Mouse (Mus musculus) retina, postnatal 7 days (tissue): ENCODE data around the gene Tmem245.

Source experiments
- DNase-seq: peaks from one replicate; pipeline ENCODE4 v3.0.0-alpha.2; 2012; ENCODE audit warnings: low read depth, low spot score

Gene Tmem245

DNA sequence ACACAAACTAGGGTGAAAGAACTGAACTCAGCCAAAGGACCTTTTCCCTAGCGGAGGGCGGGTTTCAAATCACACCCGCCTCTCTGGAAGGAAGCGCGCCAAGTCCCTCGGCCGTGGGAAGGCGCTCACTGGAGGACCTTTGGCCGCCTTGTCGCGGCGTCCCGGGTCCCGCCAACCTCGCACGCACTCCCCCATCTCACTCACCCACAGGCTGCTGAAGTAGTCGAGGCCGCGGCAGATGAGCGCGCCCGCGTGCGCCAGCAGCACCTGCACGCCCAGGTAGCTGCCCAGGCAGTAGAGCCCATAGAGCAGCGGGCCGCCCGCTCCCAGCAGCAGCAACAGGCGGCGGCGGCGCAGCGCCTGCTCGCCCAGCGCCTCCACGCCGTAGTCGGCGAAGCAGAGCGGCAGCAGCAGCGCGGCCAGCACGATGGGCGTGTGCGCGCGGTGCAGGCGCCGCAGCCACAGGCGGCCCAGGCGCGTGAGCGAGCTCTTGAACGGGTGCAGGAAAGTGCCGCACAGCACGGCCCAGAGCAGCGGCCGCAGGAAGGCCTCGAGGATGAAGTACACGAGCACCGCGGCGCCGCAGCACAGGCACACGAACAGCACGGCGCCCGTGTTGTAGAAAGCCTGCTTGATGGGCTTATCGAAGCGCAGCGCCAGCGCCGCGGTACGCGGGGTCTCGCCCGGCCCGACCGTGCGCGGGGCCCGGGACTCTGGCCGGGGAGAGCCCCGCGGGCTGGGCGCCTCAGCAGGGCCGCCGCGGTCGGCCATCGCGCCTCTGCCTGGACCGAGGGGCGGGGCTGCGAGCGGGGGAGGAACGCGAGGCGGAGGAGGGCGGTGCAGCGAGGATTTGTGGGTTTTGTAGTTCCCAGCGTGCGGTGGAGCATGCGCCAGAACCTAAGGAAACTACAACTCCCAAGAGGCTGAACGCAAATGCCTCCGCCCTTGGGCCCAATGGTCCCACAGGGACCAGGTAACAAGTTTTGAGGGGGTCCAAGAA, at the start of gene Tmem245:
Gene Tmem245 (minus strand): TSS at position 797 of the 1,000 bp plus-strand sequence.
- peak; percentile 84 for DNase-seq

DNA sequence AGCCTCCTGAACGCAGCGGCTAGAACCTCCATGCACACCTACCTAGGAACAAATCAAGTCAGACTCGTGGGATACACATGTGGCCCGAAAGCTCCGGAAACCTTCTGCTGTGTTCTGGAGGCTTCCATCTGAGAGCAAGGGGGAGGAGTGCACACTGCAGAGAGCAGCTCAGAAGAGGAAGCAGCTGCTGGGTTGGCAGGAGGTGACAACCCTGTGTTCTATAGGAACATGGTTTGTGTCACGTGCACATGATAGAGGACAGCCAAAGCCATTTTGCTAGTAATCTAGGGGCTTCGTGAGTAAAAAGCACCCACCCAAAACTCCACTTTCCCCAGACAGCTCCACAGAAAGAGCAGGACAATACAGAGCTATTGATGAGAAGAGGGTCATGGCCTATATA, 46.1 kb upstream of the Tmem245 start:
- no peak for DNase-seq

DNA sequence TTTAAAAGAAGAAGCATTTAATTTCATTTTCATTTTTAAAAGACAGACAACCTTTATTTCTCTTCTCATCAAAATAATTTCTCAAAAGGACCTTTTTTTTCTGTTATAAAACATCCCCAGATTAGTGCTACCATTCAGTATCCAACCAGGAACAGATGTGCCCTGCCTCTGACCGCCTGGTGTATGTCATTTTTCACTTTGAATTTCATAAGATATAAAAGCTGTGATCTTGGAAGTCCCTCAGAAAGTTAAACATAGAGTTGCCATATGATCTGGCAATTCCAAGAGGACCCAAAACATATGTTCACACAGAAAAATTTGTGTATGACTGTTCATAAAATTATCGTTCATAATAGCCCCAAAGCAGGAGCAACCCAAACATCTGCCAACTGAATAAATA, 44.7 kb upstream of the Tmem245 start:
- DNase-seq: no peak

DNA sequence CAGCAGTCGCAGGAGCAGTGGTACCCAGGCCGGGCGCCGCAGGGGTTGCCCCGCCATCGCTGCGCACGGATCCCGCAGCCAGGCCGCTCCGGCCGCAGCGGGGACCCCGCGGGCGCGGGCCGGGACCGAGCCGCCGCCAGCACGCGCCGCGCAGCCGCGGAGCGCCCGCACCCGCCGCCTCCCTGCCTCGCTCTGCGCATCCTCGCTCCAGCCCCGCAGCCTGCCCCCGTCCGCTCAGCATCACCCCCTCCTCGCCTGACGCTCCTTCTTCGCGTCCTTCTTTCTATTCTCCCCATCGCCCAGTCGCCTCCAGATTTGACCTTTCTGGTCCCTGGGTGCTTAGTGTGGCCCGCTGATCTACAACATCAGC, 43.0 kb upstream of the Tmem245 start, which contains the start of gene Frrs1l:
Gene Frrs1l (minus strand): TSS at position 177 of the 370 bp plus-strand sequence.
- peak; percentile 6 for DNase-seq

DNA sequence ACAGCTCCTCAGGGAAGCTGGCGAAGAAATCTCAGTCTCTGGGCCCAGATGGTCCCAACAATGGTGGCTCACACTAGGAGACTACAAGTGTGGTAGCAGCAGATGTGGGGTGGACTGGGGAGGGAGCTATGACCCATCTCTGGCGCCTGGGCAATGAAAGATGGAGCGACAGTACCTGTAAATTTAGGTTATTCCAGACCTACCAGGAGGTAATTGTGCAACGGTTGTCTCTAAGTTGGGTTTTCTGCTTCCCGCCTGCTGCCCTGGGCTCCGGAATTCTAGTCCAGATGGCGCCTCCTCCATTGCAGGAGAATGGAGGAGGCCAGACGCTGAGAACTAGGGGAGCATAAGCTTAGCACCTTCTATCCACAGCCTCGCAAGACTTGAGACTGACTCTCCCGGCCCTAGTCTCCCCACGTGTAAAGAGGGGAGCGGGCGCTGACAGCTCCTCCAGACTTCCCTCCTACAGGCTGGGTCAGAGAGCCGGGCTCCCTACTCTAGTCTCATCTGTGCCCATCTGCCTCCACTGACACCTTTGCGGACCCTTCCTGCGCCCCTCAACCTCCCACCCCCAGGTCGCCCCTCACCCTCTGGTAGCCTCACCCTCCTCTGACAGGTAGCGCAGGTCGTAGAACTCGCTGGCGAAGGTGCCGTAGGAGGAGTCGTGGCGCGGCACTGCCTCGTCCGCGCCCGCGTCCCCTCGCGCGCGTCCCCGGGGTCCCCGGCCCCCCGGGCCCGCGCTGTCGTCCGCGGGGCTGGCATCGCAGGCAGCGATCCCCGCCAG, 42.4 kb upstream of the Tmem245 start:
- DNase-seq: peak; percentile 6

DNA sequence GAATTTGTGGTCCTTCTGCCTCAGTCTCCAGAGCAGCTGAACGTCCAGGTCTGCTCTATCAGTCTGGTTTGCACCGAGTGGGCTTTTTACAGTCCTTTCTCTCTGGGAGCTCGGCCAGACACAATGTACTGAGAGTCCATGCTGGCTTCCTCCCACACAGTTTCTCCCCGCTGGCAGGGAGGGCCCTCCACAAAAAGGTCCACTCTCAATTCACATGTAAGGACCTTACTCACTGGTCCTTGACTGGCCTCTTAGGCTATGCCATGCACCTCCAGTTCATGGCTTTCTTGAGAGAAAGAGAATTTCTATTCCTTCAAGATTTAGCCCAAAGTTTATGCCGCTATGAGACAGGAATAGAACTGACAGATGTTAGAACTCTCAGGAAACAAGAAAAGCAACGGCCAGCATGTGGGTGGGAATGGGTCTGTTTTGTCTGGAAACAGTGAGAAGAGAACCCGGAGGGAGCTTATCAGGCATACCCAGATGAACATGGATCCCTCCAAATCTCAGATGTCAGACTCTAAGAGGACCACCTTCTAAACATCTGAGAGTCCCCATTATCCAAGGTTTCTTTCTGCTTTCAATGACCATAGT, 18.4 kb upstream of the Tmem245 start:
- no peak for DNase-seq

DNA sequence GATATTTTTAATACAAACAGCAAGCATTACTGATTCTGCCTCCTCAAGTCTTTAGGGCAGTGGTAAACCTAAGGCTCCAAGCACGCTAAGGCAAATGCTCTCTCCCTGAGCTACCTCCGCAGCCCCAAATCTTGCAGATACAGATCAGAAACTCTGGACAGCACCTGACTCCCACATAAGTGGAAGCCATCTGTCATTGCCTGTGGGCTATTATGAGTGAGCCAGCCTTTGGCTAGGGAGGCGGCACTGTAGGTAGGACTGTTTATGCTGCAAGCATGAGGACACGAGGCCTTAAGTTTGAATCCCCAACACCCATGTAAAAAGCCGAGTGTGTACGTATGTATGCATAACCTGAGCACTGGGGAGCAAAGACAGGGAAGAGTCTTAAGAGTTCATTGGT, 16.4 kb upstream of the Tmem245 start:
- no peak for DNase-seq

DNA sequence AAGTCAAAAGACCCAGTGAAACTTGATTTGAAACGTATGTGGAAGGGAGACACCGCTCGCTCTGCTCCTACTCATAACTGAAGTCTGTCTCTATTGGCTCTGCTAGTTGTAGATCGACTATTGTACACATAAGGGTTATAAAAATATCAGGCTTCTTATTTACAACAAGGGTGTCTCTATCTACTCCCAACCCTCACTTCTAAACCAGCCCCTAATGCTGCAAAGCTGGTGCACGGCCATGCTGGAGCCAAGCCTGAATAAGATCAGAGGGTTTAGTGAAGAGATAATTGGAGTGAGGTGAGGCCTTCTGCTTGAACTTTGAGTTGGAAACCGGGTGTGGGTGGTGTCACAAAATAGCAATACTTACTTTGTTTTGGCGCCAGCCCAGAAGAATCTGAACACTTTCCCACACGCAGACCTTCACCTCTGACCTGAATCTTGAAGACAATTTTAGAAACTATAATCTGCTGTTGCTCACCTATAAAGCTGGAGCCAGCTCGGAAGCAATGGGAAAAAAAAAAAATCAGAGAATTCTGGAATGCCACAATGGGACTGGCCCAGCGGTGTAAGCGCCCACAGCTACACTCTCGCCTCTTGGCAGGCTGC, 14.2 kb upstream of the Tmem245 start:
- no peak for DNase-seq

DNA sequence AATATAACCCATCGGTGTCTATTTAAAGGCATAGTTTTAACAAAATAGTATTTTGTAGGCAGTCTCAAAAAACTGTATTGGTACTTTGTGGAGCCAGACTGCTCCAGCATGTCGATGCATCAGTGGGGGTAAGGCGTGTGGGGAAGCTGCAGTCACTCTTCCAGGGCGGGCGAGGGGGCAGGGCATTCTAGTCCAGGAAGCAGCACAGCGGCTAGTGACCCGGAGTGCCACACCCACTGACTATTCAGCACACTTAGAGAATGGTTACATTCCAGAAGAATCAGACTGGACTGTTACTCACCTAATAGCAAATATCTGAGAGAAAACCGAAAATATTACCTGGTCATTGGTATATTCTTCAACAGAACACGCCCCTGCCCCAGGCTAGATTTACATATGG, 10.3 kb upstream of the Tmem245 start:
- DNase-seq: no peak

DNA sequence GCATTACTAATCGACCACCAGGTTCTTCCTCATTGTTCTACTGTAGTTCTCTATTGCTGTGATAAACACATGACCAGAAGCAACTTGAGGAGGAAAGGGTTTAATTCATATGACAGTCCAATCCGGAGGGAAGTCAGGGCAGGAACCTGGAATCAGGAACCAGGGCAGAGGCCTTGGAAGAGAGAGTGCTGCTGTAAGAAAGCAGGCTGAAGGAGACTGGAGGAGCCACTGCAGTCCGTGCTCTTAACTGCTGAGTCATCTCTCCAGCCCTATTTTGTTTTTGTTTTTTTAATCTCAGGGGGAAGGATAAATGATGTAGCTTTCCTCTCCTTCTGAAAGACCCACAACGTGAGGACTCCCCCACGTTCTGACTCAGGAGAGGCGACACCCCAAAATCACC, 6.0 kb upstream of the Tmem245 start:
- no peak for DNase-seq

DNA sequence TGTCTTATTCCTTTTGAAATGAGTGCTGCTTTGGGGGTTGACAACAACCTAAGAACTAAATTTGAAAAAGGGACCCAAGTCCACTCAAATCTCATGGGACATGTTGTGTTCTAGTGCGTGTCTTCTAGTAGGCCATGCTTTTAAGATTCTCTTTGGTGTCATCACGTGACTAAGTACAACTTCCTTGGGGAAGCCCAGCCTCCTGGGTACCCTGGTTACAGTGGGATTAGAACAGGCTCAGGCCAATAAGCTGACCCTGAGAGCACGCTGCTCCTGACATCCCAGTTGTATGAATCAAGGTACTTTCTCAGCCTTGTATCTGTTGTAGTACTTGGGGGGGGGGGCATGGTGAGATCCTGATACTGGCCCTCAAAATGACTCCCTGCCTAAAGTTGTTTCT, 4.5 kb upstream of the Tmem245 start:
- no peak for DNase-seq

DNA sequence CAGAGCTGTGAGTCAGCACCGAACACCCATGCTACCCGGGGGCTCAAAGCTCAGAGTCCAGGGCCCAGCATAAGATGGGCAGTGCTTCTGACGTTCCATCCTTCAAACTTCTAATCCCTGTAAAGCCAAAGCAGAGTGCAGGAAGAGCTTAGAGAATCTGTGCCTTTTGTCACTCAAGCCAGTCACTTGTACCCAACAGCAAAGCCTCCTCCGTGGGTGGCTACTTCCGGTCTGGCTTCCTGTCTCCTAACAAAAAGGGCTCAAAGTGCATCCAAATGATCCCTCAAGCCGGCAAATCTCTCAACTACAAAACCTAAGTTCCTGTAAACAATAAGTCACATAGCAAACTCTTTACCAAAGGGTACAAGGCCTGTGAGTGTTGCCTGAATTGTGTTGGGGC, 2.3 kb upstream of the Tmem245 start:
- DNase-seq: no peak

DNA sequence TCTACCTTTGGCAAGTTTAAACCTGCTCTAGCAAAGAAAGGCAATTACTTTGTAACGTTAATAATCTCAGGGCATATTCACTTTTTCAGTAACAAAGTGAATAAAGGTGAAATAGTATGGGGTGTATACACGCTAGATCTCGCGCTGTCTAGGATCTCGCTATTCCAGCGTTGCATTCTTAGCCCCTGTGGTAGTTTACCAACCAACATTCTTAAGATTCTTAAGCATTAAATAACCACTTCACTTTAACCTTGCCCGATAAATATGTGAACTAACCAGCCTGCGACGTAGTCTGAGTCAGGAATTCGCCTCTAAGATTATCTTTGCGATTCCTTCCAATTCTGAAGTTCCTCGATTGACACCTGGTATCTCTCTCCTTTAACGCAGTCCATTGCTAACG, 1.1 kb downstream of the Tmem245 start:
- no peak for DNase-seq

DNA sequence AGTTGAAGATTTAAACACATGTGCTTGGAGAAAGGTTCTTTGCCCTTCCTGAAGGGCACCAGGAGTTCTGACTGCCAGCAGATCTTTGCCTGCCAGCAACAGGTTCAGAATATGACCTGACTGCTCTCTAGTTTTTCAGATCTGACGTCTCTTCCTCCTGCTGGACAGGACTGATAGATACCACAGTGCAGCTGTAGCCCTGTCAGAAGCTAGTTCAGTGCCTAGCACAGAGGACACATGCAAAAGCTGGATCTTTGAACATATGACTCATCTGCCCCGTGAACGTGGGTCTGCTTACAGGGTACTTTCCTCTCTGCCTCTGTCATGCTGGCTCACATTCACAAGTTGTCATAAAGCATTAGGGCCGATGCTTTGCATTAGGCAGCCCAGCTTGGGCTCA, 3.0 kb downstream of the Tmem245 start:
- DNase-seq: no peak

DNA sequence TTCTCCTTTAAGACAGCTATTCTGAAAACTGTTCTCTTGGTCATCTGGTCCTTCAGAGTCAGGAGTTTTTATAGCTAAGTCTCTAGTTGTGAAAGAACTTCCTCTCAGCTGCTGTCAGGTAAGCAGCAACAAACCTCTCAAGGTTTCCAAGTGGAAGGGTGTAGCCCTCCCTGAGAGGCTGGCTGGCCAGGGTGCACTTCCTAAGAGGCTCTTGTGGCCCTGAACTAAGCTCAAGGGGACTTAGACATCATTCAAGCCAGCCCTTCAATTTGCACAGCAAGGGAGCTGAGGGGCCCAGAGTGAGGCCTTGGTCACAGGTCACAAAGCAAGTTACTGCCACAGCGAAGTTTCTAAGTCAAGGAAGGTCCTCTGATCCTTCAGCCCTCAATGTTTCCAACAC, 4.0 kb downstream of the Tmem245 start:
- DNase-seq: no peak

DNA sequence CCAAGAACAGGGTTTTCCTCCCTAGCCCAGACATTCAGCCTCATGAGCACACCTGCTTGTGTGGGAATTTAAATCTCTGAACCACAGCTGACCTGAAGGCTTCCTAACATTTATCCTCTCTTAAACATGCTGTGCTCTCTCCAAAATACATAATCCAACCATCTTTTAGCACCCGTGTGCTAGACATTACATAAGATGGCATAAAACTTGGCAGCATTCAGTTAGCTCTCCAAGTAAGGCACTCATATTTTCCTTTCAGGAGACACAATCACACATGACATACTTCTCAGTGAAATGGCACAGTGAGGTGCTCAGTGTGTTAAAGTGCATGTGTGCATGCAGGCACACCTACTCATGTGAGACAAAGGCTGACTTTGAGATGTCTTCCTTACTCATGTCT, 4.7 kb downstream of the Tmem245 start:
- DNase-seq: no peak

DNA sequence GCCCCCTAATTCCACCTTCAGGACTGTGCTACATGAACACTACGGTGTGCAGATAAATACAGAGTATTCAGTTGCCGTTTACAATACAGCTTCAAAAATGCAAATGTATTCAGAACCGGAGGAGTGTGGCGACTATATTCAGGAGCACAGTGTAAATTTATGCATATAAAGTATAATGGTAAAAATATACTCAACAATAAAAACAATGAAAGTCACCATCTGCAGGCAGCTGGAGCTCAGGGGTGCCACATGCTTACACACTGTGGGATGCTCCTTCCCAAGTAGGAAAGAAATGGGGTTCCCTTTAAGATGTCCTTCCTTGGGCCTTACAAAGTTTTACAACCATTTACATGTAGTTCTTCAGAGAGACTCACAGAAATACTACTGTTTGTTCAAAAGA, 5.8 kb downstream of the Tmem245 start:
- no peak for DNase-seq

DNA sequence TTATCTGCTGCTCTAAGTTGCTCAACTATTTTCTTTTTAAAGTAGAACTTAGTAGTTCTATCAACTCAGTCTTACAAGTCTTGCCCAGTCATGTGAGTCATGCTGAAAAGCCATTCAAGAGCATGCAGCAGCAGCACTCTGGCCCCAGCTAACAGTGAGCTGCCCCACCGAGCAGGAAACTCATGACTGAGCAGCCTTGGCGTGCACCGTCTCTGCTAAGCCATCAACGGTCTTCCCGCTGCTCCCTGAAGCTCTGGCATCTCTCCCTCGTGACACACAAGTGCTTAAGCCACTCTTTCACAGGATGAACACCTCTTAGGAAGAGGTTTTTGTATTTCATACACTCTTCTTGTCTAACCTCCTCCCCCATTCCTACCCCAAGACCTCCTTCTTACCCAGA, 10.1 kb downstream of the Tmem245 start:
- DNase-seq: no peak

DNA sequence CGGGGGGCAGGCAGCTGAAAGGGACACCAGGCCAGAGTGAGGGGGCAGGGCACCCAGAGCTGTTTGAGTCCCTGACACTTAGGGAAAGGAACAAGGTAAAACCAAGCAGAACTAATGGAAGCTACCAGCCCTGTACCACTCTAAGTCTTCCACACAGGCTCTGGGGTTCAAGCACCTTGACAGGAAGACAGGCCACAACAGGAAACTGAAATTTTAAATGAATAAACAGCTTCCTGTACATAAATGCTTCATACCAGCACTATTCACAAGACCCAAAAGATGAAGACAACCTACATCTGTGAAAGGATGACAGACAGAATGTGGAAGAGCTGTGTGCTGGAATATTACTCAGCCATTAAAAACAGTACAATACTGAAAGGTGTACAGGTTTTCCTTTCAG, 11.9 kb downstream of the Tmem245 start:
- no peak for DNase-seq

DNA sequence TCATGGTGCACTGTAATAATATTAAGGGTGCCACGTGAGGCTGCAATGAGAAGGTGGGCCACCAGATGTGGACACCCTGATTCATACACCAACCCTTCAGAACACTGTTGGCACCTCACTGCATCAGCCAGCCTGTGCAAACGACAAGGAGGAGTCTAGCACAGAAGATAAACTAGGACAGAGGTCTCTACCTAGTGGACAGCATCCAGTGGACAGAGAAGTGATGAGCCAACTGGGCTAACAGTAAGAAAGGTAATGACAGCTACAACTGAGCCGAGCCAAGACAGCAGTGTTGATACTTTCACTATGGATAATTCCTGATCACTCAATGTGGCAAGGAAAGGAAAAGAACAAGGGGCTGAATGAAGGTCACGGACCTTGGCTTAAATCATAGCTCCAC, 14.1 kb downstream of the Tmem245 start:
- no peak for DNase-seq

DNA sequence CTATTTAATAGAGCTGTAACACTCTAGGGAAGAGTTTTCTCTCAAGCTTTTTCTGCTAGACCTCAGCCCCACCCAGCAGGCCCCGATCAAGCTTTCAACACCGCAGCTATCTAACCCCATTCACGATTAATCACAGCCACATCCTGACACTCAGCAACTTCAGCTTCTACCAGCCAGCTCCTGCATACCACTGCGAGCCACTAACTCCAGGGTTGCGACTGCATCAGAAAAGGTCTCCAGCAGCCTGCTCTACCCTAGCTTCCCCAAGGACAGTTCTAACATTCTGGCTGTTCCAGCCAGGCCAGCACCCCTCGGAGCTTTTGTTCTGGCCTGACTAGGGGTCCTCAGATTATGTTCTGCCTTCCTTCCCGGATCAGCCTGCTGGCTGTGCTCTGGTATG, 15.1 kb downstream of the Tmem245 start:
- DNase-seq: no peak

DNA sequence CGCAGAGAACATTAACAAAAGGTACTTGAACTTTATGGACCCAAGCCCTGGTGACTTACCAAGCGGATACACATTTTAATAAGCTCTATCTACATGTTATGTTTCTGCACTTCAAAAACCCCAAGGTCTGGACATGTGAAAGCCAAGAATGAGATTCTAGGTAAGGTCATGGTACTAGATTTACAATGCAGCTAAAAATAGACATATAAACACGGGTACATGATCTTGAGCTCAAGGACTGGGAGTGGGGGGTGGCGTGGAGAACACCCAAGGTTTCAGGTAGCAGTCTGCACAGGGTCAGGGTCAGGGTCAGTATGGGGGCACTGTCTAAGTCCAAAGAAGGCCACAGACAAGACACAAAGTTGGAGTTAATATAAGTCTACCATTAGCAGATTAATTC, 16.9 kb downstream of the Tmem245 start:
- no peak for DNase-seq
